Mouse (Mus musculus) frontal cortex, postnatal 10 days (tissue): ENCODE measurements around the gene Angptl2.

Experiments
- DNase-seq, 2 experiments: peaks; one replicate each; pipeline ENCODE4 v3.0.0; 2022; ENCODE audit warnings: low spot score in 2 of 2, mixed read lengths in 1 of 2

Gene Angptl2

DNA sequence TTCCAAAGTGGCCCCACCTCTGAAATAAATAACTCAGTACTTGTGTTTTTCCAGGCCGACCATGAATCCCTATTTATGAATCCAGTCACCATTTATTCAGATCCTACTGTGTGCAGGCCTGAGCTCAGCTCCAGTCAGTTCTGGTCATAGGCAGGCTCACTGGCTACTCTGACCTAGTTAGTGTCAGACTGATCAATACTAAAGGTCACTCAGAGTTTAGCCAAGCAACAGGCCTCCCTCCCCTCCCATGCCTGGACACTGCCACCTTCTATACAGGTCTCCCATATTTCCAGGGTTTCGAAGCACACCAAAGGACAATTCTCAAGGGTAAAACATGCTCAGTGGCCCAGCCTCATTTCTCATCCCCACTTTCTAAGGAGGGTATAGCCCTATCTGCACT is 54.7 kb downstream of the Angptl2 start:
- no peak for DNase-seq

DNA sequence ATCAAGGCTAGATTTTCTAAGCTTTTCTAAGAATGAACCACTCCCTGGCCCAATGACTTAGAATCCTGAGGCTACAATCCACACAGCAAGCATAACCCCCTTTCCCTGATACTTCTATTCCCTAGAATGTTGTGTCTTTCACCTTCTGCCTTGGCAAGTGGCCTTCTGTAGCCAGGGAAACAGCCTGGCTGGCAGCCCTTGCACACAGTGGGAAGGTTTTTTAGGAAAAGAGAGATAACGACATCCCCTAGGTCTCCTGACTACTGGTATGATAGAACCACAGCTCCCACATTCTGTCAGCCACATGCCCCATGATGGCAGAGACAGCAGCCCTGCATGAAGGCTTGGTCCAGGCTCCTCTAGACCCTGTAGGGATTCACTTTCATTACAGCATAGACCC is 55.6 kb downstream of the Angptl2 start:
- no peak for DNase-seq

DNA sequence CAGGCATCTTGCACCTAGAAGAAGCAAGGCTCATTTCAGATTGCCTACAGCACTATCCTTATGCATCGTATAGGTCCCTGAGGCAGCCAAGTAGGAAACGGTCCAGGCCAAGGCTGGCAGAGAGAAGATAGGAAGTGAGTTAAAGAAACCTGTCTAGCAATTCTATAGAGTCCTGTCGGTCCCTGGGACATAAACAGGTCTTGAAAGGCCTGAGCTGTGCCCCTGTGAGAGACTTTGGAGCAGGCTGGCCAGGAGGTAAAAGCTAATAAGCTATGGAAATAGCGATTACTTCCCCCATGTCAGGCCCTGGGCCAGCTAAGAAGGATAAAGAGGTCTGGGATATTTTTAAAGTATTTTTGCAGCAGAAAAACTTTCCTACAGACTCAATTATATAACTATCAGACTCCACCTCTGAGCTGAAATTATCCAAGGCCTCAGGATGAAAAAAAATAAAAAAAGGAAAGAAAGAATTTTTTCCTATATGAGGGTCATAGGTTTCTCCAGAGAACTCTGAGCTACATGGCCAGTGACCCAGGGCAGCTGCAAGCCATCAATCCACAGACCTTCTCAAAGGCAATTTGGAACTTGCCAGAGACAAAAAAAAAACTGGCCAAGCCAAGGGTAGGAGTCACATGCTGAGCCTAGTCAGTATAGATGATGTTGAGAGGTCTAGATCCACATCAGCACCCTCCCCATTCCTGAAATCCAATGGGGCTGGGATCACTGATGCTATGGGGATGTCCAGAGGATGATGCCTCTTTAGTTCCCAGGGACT is 57.0 kb downstream of the Angptl2 start:
- no peak for DNase-seq

DNA sequence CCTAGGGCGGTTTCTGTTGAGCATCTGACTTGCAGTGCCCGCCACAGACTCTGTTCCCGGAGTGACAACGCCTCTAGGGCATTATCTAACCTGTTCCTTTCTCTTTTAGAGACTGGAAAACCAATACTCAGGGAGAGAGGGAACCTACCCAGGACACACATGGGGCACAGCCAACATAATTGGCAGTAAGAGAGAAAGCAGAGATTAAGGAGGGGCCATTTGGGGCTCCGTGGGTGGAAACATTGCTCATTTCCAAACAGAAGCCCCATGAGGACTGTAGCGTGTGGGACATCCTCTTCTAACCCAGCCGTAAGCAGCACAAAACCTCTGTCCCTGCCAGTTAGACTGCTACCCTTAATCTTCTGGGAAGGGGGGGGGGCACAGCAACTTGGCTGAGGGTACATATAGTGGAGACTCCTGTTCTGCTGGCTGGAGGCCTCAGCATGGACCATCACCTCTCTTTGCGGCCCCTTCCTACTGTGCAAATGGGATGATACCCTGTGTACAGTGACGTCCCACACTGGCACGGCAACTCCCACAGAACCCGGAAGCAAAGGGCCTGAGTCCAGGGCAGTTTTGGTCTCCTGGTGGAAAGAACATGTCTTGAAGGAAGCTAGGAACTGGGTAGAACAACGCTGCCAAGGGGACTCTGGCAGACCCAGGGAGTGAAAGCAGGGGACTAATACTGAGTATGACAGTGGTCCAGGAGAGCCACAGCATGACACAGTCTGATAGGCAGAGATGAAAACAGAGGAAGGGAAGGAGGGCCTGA is 59.0 kb downstream of the Angptl2 start:
- no peak for DNase-seq

DNA sequence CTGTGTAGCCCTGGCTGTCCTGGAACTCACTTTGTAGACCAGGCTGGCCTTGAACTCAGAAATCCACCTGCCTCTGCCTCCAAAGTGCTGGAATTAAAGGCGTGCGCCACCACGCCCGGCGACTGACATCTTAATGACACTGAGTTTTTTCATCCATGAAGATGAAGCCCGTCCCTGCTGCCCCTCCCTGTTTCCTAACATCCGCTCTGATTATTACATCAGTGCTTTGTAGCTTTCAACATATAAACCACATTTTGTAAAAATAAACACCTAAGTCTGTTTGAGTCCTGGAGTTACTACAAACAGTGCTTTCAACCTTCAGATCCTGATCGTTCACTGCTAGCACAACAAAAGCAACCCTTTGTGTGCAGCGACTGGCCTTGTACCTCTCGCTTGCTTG is 63.9 kb downstream of the Angptl2 start:
- DNase-seq = no peak

DNA sequence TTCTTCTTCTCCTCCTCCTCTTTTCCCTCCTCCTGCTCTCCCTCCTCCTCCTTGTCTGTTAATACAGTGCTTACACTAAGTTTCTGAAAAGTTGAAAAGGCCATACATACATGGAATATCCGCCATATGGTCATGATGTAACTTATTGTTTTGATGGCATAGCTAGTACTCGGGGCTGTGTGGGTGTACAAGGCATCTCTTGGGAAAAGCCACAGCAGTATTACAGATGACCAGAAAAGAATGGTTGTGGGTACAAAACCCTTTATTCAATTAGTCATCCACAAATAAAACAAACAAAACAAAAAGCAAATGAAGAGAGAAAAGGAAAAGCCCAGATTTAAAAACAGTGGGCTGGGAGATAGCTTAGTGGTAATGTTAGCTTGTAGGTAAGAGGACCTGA is 64.7 kb downstream of the Angptl2 start:
- no peak for DNase-seq

DNA sequence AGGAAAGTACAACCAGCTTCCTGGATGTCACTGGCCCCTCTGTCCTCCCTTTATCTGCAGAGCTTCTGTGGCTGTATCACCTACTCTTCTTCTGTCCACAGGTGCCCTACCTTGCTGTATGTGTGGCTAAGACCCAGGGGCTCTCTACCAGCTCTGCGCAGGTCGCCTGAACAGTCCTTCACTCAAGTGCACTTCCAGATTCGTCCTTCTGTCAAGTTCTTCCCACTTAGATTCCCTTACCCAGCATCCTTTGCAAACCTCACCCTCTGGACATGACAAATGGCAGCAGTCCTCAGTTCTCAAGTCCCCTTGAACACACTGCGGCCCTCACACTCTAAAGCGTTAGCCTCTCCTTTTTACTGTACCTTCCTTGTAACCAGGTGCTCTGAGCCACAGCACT is 65.9 kb downstream of the Angptl2 start:
- DNase-seq = no peak

DNA sequence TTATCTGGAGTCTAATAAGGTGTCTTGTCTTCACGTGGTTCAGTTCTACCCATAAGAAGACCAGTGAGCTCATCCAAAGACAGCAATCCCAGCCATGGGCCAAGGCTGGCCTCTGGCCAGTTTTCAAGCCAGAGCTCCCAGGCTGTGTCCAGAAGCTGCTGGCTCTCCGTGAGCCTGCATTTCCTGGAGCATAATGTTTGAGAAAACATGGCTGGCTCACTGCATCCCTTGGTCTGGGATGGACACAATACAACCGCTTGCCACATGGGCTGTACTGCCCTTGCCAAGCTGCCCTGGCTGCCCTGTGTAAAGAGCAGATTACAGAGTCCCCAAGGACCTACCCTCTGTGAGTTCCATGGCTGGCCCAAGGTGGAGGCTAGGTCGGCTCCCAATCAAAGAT is 67.0 kb downstream of the Angptl2 start:
- DNase-seq = no peak

DNA sequence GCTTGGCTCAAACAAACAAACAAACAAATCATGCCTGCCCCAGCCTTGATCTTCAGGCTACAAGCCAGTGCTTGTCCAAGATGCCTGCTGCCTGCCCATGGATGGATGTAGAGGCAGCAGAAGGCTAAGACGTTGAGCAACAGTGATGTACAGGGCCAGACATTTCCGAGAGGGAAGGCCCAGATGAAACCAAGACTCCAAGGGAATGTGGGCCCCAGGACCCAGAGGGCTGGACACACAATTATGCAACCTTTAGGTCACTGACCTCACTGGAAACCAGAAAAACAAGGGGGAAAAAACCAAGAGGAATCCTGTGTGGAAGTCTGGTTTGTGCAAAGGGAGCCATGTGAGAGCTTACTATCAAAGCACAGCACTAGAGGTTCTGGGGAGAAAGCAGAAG is 67.8 kb downstream of the Angptl2 start:
- DNase-seq = no peak

DNA sequence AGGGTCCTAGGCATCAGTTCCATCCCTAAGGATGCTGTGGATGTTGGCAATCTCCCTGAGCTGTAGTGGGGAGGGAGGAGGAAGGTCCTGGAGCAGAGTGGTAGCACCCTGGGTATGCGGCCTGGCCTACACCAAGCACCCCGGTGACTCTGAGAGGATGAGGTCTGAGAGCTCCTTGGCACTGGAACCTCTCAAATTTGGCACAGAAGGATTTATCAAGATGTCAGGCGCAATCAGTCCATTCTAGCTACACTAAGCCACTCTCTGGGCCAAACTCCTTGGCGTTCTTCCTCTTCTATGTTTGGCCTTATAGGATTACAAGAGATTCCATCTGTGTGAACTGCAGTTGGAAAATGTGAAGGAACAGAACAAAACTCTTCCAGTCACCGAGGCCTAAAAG is 73.0 kb downstream of the Angptl2 start:
- DNase-seq = no peak

DNA sequence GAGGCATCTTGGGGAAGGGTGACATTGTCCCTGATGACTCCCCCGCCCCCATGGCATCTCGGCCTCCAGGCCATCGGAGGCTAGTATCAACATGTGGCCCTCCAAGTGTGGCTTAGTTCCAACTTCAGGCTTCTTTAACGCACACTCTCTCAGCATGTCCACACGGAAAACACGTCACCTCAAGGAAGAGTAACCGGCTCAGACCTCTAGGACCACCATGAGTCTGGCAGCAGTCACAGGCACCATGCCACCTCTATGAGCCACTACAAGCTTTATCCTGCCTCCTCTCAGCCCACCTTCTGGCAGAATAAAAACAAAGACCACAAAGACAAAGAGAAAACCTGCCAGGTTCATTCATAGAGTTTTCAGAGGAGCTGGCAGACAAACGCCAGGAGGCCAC is 74.6 kb downstream of the Angptl2 start:
- DNase-seq = no peak

DNA sequence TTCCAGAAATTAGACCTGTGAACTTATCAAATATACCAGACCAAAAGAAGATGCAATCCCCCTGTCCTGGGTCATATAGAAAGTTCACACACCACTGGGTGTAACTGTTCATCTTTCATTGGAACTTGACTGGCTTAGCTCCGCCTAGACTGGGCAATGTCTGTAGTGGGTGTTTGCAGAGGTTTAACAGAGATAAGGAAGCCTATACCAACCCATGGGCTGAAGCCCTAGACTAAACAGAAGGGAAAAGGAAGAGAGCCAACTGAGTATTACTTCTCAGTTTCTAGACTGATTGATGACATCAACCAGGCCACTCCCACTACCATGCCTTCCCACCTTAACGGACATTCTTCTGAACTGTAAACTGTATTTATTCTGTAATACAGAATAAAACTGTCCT is 76.2 kb downstream of the Angptl2 start:
- DNase-seq = no peak

DNA sequence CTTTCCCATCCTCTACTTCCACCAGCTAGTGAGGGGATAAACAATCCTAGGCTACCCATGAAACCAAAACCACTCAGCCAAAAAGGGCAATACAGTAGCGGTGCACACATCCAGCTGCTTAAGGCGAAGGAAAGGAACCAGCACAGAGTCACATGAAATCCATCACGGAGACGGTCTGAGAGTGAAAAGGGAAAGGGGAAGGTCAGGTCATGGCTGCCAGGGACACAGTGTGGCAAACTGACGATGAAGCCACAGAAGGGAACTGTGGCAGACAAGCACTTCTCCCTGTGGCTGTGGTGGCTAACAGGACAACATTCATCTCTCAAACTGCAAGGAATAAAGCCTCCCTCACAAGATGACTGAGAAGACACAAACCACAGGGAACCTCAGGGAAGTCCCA is 79.2 kb downstream of the Angptl2 start:
- DNase-seq = no peak
